Mouse (Mus musculus) right cerebral cortex, postnatal 14 days (tissue): Measurements from ENCODE around the gene Aff3.

Experiments used
- DNase-seq: peaks from one replicate; pipeline ENCODE4 v3.0.0; 2022

Aff3 gene

DNA sequence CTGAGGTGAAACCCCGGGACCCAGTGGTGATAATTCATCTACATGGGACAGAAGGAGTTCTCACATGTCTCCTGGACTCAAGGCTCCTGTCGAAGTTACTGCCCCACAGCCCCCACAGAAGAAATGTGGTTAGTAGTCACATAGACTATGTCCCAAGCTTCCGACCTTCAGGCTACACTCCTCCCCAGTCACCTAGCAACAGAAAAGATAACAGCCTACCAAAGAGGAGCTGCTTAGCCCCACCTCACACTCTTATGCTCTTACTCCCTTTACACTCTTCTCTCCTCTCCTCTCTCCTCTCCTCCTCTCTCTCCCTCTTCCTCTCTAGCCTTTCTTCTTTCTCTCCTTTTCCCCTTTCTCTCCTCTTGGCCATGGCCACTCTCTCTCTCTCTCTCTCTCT lies 286.8 kb downstream of the Aff3 start:
- no peak for DNase-seq

DNA sequence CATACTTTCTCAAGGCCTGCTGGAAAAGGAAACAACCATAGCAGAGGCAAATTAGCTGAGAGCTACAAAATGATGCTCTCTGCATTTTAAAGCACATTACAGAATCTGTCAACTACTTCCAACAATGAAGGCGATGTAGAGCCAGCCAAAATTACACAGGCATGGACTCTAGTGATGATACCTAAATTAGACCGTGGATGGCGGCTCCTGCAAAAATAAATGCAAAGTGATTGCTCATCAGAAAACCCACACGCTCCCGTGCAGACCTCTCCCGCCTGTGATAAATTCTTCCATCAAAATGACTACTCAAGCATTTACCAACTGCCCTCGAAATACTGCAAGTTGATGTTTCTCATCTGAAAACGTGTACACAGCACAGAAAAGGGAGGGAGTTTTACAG lies 295.6 kb downstream of the Aff3 start:
- DNase-seq, result no peak

DNA sequence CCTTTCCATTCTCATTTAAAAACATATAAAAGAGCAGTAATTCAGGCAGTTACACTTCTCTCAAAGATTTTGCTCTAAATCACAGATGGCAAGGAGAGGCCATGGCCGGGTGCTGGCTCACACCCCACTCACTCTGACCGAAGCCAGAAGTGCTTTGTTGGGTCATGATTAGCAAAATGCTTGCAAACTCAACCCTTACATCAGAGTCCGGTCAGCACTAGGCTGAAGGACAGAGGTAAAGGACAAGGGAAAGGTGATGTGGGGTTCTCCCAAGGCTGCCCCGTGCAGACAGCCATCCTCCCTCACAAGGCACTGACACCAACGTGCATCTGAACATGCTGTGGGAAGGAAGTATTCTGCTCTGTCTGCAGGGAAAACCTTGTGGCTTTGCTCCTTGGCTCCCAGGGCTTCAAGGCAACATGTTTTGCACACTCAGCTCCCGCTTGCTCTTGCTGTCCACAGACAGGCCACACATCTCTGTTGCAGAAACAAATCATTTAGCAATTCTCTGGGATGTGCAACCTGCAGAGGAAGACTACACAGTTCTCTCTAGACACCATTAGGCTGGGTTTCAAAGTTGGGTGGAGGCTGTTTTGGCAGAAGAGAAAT lies 296.6 kb downstream of the Aff3 start:
- DNase-seq, result no peak

DNA sequence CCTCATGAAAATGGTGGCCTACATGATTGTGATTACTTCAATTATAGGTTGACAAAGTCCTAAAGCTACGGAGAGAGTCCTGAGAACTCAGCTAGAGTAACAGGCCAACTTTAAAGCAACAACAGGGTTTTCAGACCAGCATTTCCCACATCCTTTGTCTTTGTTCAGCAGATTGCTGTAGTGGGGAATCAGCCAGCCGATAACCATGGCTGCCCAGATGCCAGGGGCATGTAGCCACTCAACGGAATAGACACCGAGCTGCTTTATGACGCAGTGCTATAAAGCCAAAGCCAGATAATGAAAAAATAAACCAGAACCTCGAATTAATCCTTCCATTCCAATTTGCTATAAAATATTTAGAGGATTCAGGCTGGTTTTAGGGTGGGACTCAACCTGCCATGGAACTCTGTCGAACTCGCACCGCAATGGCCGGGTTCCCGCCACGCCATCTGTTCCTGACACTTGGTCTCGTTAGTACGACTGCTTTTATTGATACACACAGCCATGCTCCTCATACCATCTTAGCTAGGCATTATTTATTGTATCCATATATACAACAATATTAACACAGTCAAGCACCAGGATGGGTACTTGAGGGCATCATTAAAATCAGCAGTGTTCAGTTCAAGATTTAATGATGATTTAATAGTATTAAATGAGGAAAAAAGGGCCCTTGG lies 297.2 kb downstream of the Aff3 start:
- DNase-seq, result no peak

DNA sequence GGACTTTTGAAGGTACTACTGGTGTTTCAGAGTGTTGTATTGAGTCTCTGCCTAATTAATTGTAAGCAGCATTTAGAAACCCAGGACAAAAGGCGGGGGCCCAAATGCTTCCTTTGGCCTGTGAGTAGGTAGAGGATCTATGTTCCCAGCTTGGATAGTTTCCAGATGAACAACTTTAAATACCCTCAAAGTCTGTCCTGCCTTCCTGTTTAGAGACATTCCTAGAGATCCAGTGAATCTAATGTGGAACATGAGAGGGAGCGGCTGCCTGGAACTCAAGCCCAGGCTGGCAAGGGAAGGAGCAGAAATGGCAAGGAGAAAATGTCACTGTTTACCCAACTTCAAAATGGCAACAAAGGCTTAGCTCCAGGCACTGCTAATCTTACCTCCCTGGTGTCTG lies 300.9 kb downstream of the Aff3 start:
- DNase-seq, result no peak

DNA sequence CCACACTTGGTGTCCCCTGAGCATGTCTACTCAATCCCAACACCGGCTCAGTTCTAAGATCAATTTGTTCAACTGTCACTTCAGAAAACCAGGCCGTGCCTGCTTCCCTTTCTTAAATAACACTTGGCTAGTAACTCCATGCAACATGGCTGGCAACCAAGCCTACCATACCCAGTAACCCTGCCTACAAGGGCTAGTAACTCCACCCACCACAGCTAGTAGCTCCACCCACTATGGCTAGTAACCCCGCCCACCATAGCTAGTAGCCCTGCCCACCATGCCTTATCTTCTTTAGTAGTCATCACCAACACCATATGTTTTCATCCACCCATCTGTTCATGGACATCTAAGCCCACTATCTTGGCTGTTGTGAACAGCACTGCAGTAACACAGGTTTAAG lies 302.5 kb downstream of the Aff3 start:
- no peak for DNase-seq

DNA sequence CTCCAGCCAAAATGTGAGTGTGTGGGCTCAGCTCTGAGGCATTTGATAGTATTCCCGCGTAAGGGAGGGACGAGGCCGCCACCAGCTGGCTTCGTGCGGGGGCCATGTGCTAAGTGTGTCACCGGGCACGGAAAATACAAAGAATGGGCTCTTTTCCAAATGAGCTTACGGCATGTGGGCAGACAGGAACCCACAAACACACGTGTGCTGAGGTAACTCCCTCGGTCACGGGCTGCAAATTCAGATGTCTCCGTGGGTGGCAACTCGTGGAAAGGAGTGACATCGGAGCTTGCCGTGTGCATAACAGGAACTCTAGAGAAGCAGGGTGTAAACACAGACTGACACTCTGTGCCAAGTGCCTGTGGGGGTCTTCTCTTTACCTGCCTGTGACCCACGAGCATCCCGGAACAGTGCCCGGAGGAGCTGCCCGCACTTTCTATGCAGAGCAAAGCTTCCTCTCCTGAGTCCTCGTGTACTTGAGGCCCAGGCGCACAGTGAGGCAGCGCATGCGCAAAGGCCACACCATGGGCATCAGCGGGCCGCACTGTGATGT lies 305.9 kb downstream of the Aff3 start:
- DNase-seq, result peak; percentile 61

DNA sequence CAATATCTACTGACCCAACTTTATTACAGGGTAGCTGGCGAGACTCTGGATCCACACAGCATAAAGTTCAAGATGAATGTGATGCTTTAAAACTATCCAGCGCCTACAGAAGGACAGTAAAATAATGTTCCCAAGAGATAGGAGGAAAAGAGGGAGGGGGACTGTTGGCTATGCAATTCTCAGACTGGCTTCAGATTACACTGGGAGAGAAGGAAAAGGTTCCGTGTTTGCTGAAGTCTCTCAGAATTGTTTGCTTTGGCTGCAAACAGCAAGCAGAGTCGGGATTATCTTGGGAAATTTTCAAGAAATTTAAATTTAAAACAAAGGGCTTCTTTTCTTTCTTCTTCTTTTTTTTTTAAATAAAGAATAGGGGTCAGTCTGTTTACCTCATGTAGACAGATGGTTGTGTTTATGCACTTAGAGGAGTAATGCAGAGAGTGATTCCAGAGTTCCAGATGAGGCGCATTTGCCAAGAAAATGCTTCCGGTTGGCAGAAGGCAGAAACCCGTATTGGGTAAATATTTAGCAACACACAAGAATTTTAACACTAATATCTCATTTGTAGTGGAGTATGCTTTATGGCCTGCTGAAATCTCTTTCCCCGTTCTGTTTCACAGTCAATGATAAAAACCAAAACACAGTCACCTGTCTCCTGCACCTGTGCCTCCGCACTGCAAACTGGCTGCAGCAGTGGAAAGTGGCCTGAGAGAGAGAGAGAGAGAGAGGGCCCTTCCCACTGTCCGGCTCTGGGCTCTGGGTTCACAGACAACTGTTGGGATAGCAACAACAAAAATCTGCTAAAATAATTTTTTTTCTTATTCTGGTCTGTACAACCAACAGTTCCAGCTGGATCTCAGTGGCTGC lies 306.6 kb downstream of the Aff3 start:
- no peak for DNase-seq

DNA sequence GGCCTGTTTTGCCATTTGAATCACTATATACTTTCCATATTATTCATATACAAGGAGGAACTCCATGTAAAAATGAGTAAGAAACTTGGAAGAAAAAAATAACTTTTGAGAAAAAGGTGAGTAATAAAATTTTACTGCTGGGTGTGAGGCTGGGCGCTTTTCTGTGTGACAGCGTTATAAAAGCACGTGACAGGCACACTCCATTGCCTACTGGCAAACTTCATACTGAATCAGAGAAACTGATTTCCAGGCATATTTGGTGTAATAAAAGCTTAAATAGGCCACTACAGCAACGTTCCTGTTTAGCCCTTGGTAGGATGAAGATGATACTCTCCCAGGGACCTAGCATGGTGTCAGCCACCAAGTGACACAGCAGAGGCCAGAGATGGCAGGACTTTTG lies 310.2 kb downstream of the Aff3 start:
- no peak for DNase-seq

DNA sequence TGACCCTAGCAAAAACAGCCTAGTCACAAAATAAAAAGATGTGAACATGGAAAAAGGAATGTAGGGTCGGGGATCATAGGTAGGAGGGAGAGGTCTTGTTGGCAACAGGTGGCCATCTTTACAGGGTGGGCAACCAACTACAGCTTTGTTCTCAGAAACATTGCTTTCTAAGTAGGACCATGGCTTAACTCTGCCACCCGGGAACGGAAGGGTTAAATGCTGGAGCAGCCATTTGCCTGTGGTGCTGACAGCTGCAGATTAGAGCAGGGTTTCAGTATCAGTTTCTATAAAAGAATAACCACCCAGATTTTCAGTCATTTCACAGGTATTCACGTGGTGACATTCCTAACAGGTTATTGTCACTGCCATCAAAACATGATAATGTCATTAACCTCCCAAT lies 317.4 kb downstream of the Aff3 start:
- DNase-seq, result no peak

DNA sequence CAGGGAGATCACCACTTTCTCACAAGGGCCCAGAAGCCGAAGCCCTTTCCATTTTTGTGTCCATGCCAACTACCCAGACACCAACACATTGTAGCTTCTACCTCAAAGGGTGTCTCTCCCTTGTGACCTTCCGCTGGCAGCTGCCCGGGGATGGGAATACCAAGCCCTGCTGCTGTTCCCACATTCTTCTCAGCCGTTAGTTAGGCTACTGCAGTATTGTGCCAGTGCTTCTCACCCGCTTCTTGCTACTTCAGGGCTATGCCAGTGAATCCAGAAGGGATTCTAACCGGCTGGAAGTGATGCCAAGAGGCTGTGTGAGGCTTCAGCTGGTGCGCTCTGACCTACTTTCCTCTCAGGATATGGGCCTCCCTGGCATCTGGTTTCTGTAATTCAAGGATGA lies 330.5 kb downstream of the Aff3 start:
- DNase-seq, result peak; percentile 19

DNA sequence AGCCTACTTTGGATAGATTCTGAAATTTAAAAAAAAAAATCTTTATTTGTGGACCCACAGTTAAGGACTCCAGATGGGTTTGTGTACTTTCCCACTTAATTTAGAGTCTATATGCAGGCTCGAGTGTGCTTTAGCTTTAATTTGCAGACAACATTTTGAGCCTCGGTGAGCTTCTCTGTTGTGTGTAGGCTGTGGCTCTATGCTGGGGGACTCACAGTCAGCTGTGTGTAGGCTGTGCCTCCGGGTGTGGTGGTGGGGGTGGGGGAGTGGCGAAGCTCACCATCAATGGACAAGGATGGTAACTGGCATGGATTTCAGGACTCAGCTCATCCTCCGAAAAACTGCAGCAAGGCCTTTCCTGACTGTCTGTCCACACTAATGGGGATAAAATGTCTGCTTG lies 331.8 kb downstream of the Aff3 start:
- peak; percentile 22 for DNase-seq

DNA sequence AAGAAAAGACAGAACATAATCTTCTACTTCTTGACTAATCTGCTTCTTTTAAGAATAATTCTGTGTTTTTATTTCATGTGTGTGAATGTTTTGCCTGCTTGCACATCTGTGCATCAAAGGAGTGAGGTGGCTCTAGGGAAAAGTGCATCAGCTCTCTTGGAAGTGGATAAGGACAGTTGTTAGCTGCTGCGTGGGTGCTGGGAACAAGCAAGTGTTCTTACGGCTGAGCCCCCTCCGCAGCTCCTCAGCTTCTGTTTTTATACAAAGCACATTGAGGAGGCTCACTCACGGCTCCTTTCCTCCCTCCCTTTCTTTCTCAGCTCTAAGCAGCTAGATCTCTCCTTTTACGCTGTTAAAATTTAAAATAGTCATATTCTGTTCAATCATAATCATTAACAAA lies 340.5 kb downstream of the Aff3 start:
- DNase-seq, result no peak

DNA sequence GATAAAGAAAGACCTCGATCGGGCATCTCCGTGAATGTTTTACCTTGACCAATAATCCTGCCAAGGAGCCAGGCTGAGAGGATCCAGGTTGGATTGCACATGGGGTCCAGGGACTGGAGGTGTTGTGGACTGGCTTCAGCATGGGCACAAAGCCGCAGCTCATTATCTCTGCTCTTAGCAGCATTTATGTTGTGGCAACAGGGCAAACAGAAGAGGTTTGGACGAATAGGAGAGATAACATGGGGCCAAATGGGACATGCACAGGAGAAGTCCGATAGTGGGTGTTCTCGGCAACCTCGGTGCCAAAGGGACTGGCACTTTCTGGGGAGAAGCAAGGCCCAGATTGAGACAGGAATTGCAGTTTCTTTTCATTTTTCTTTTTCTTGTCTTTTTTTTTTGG lies 342.9 kb downstream of the Aff3 start:
- no peak for DNase-seq

DNA sequence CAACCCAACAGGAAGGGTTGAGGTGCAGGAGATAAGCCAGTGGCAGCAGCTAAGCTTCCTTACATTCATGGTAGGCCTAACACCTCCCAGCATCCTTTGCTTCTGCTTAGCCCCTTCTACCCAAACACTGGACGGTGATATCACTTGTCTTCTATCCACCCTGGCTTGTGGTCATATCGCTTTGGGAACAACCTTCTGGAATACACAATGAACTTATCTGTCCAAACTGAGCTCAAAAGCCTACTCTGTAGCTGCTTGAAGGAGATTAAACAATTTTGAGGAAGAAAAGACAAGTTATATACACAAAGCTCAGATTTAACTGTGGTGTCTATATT lies 343.8 kb downstream of the Aff3 start:
- DNase-seq, result no peak

DNA sequence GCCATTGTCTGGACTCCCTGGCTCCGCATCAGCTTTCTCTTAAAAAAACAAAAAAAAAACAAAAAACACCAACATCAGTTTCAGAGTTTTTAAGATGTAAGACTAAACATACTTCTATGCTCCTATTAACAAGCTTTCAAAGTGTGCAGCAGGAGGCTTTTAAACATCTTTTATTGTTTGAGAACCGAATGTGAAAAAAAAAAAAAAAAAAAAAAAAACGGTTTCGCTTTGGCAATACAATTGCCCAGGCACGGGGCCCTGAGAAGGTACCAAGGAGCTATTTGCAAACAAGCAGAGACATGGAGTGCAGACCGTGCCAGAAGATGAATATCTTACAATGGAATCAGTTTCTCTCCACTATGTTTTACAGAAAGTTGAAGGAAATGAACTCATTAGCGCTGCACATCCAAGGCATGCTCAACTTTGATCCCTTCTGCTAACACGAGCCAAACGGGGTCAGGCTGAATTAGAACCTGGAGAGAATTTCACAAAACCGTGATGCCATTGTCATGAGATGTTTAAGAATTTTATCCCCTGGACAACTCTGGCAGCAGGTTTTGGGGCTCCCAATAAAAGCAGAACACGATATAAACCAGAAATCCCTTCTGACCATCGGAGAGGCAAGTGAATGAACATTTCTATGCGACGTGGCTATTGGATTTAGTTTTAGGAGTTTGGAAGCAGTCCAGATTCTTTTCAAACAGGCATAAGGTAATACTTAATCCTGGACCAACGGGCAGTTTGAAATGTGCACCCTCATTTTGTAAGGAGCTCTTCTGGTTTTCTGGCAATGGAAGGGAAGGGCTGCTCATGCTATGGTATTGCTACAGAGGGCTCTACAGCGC lies 344.4 kb downstream of the Aff3 start:
- DNase-seq, result no peak

DNA sequence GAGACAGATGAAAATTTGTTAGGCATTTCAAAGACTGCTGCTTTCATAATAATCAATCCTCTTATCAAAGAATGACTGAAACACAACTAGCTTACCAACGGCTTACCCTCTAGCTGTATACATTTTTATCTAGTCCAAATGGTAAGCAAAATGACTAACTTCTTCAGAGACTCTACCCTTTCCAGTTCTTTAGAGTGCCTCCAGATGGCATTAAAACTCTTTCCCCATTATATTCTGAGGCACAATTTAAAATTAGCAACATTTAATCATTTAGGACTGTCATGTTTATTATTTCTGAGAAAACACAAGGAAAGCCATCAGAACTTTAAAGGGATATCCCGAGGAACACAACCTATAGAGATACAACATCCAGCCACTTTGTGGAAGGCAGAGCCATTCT lies 346.1 kb downstream of the Aff3 start:
- DNase-seq, result no peak

DNA sequence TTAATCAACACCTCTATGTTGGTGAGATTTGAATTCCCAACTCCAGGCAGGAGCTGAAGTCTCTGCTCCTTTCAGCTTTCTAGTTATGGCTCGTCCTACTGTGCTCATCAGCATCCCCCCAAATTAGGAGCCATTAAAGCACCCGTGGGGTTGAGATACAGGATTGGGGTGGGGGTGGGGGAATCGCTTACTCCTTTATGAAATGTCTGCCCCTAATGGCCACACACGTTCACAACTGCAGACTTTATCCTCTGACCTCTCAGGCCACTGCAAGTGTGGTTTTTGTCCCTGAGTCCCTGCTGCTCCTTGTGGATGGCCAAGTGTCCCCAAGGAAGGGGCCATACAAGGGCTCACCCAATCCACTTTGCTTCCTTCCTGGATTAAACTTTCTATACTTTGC lies 348.8 kb downstream of the Aff3 start:
- no peak for DNase-seq

DNA sequence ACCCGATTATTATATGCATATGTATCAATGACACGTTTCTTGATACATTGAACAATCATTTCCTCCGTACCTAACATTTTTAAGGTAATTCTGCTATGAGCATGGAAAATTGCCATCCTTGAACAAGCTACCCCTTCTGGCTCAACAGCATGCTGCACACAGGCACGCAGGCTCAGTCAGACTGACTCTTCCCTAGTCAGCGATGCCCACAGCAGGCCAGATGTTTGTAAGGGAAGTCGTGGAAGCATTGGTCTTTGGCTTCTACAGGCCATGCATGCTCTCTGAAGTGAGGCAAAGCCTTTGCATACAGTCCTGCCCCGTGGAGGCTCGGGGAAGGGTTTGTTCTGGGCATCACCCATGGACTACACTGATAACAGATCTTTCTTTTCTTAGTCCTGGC lies 354.3 kb downstream of the Aff3 start:
- DNase-seq, result no peak

DNA sequence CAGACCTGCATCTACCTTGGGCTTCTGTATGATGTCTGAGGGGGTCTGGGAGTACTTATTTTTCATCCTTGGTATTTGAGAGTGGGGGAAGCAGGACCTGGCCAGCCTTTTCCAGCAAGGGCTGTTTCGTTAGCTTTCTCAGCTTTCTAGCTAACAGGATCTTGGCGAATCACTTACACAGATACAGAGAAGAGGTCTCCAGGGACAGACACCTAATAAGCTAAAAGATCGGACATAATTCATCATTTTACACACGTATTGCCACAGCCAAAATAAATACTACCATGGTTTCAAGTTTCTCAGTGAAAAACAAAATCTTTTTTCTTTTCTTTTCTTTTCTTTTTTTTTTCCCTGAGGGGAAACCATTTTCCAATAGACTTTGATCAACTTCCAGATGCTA lies 354.7 kb downstream of the Aff3 start:
- no peak for DNase-seq

DNA sequence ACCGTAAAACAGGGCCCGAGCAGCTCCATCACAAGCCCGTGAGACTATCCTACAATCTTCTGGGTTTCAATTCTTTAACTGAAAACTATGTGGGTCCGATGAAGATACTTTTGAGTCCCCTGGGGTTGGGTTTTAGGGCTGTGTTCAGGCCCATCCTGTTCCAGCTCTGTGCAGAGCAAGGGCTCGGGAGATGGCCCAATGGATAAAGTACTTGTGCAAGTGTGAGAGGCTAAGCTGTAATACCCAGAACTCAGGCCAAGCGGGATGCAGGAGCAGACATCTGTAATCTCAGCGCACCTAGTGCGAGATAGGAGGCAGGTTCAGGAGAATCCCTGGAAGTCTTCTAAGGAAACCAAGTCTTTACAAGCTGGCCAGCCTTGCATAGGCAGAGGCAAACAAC lies 355.4 kb downstream of the Aff3 start:
- DNase-seq, result no peak

DNA sequence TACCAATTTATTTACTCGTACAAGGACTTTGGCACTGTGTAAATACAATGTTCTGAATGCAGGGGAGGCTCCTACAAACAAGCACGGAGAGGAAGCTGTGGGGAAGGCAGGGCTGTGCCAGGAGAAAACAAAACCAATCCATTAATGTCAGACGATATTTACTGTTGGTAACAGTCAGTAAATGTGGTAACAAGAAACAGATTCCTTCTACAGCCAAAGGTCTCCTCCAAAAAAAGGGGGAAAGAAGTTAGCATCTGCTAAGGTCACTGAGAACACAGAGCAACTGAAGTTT lies 356.1 kb downstream of the Aff3 start:
- no peak for DNase-seq
